Mouse (Mus musculus) heart, embryonic 16.5 days (tissue): ENCODE results near the gene Uap1l1. TPM values are rescaled to one million over a fixed set of nuclear protein-coding genes. Genes with fewer than 3 reads are reported as not detected.

Source experiments
- ATAC-seq: fragments of 200-750 bp; cut with Nextera tagmentation; replicated peaks from 2 replicates; pipeline ENCODE4 v1.8.0; 2017; ENCODE audit warnings: moderate number of reproducible peaks; ENCODE audit not compliant: insufficient read depth, low FRiP score; ENCODE audit errors: extremely low read depth
- H3K27ac ChIP-seq: fragments of 300-500 bp; sonication (generic); 2 replicates; pipeline ENCODE4 v1.5.1; 2014; ENCODE audit warnings: mild to moderate bottlenecking, low read length, control low read depth, moderate library complexity
- H3K27me3 ChIP-seq: fragments of 300-500 bp; sonication (generic); 2 replicates; pipeline ENCODE4 v1.6.1; 2014; ENCODE audit warnings: low read length, mixed read lengths; ENCODE audit not compliant: control insufficient read depth, insufficient read depth
- H3K36me3 ChIP-seq: fragments of 300-500 bp; sonication (generic); 2 replicates; pipeline ENCODE4 v1.6.1; 2014; ENCODE audit not compliant: control insufficient read depth, insufficient read depth
- H3K4me1 ChIP-seq: fragments of 300-500 bp; sonication (generic); 2 replicates; pipeline ENCODE4 v1.6.1; 2014; ENCODE audit warnings: low read length, mixed read lengths; ENCODE audit not compliant: control insufficient read depth, insufficient read depth
- H3K4me2 ChIP-seq: fragments of 300-500 bp; sonication (generic); 2 replicates; pipeline ENCODE4 v1.6.1; 2014; ENCODE audit warnings: low read depth, mild to moderate bottlenecking, control low read depth, low read length
- H3K4me3 ChIP-seq: fragments of 300-500 bp; sonication (generic); 2 replicates; pipeline ENCODE4 v1.5.1; 2014; ENCODE audit warnings: mild to moderate bottlenecking, control low read depth, low read length
- H3K9ac ChIP-seq: fragments of 300-500 bp; sonication (generic); 2 replicates; pipeline ENCODE4 v1.6.1; 2014; ENCODE audit warnings: low read length, control low read depth
- H3K9me3 ChIP-seq: fragments of 300-500 bp; sonication (generic); replicated peaks from 2 replicates; pipeline ENCODE4 v1.6.1; 2016; ENCODE audit warnings: low read length; ENCODE audit not compliant: control insufficient read depth
- WGBS: fragments of 180-500 bp; shearing (Covaris S2); extraction: QIAGEN DNeasy Blood & Tissue Kit; methylation state at CpG from one replicate; pipeline ENCODE4 v1.1.7; 2014; 5-methylcytosine and 5-hydroxymethylcytosine counted together
- polyA plus RNA-seq: library from polyadenylated mRNA; unstranded; fragments of >200 nt; fragmentation: Nextera tagmentation; extraction: Ambion mirVana; gene quantifications from 2 replicates; pipeline ENCODE4 v1.2.1, GENCODE M21; 2015

The Uap1l1 gene
- polyA plus RNA-seq, 1 experiment from 2014 or later = 18.8 TPM

- no peak for ATAC-seq
Observed at GRCm38 (mm10) chr2:25310969-25311368, 54.5 kb downstream of the Uap1l1 start.

GRCm38 (mm10) chr2:25310180-25310579 is 55.3 kb downstream of the Uap1l1 start:
- Histone ChIP-seq H3K4me2 (no peak overlapping the region), H3K9me3 (no peaks in the 10 kb centered on the region), H3K4me1 (no peaks in the 10 kb centered on the region), H3K27me3 (peaks cover 68% of the 10 kb centered on the region), H3K4me3 (no peak overlapping the region), H3K9ac (no peak overlapping the region), H3K27ac (no peak overlapping the region), H3K36me3 (no peaks in the 10 kb centered on the region)
- 48% methylated on average over 10 of the region's 10 CpGs for WGBS
- ATAC-seq = no peak

More at GRCm38 (mm10) chr2:25310969-25311368, 54.5 kb downstream of the Uap1l1 start:
- Histone ChIP-seq H3K4me1 (no peaks in the 10 kb centered on the region), H3K4me3 (no peak overlapping the region), H3K36me3 (no peaks in the 10 kb centered on the region), H3K4me2 (no peak overlapping the region), H3K27me3 (peaks cover 60% of the 10 kb centered on the region), H3K9me3 (no peaks in the 10 kb centered on the region), H3K9ac (no peak overlapping the region), H3K27ac (no peak overlapping the region)
- 2% methylated on average over 22 of the region's 22 CpGs for WGBS

Other genes with a start within 250 kb of the Uap1l1 start
- 16.2 and 18.1 TPM in 2 replicates for gene Nrarp, start 184.9 kb downstream of the Uap1l1 start, polyA plus RNA-seq
- 8.5 and 10.0 TPM in 2 replicates for gene Tor4a, start 168.8 kb downstream of the Uap1l1 start, polyA plus RNA-seq
- 79.1 and 81.9 TPM in 2 replicates for gene Nelfb, start 154.2 kb downstream of the Uap1l1 start, polyA plus RNA-seq
- gene Stpg3, start 151.0 kb downstream of the Uap1l1 start, polyA plus RNA-seq = not detected in 2 replicates
- 1.1 TPM in 1 of 2 replicates, not detected in the other for gene Fam166a, start 146.9 kb downstream of the Uap1l1 start, polyA plus RNA-seq
- gene Tubb4b, start 141.0 kb downstream of the Uap1l1 start, polyA plus RNA-seq = 474 and 482 TPM in 2 replicates
- not detected in 2 replicates for gene Slc34a3, start 131.3 kb downstream of the Uap1l1 start, polyA plus RNA-seq
- not detected in 2 replicates for gene Rnf224, start 128.9 kb downstream of the Uap1l1 start, polyA plus RNA-seq
- gene Rnf208, start 123.4 kb downstream of the Uap1l1 start, polyA plus RNA-seq = 3.7 and 5.2 TPM in 2 replicates
- gene Cysrt1, start 123.2 kb downstream of the Uap1l1 start, polyA plus RNA-seq = 0.17 TPM in 1 of 2 replicates, not detected in the other
- gene AL732309.1, start 118.8 kb downstream of the Uap1l1 start, polyA plus RNA-seq = 2.2 and 3.1 TPM in 2 replicates
- 15.1 and 16.4 TPM in 2 replicates for gene Tmem203, start 110.2 kb downstream of the Uap1l1 start, polyA plus RNA-seq
- 4.3 and 5.9 TPM in 2 replicates for gene Tprn, start 103.1 kb downstream of the Uap1l1 start, polyA plus RNA-seq
- gene Ssna1, start 93.2 kb downstream of the Uap1l1 start, polyA plus RNA-seq = 154 and 157 TPM in 2 replicates
- gene Anapc2, start 93.2 kb downstream of the Uap1l1 start, polyA plus RNA-seq = 80.5 and 86.6 TPM in 2 replicates
- not detected in 2 replicates for gene Tmem210, start 77.5 kb downstream of the Uap1l1 start, polyA plus RNA-seq
- gene Lrrc26, start 75.8 kb downstream of the Uap1l1 start, polyA plus RNA-seq = 0.89 and 1.2 TPM in 2 replicates
- gene Grin1, start 46.5 kb downstream of the Uap1l1 start, polyA plus RNA-seq = 0.14 TPM in 1 of 2 replicates, not detected in the other
- gene Man1b1, start 33.3 kb downstream of the Uap1l1 start, polyA plus RNA-seq = 24.7 and 28.4 TPM in 2 replicates
- gene Dpp7, start 9.3 kb downstream of the Uap1l1 start, polyA plus RNA-seq = 10.3 and 10.6 TPM in 2 replicates
- 21.1 and 22.5 TPM in 2 replicates for gene Sapcd2, start 6.6 kb upstream of the Uap1l1 start, polyA plus RNA-seq
- 3.4 and 4.0 TPM in 2 replicates for gene Entpd2, start 30.2 kb upstream of the Uap1l1 start, polyA plus RNA-seq
- gene Npdc1, start 33.7 kb upstream of the Uap1l1 start, polyA plus RNA-seq = 30.8 TPM in 2 replicates
- gene Fut7, start 57.6 kb upstream of the Uap1l1 start, polyA plus RNA-seq = 0.35 and 0.46 TPM in 2 replicates
- gene Abca2, start 63.0 kb upstream of the Uap1l1 start, polyA plus RNA-seq = 5.4 and 5.8 TPM in 2 replicates
- gene Clic3, start 91.2 kb upstream of the Uap1l1 start, polyA plus RNA-seq = 8.0 and 17.9 TPM in 2 replicates
- gene Paxx, start 95.4 kb upstream of the Uap1l1 start, polyA plus RNA-seq = 37.6 and 40.4 TPM in 2 replicates
- gene Ptgds, start 104.4 kb upstream of the Uap1l1 start, polyA plus RNA-seq = 192 and 202 TPM in 2 replicates
- not detected in 2 replicates for gene Lcn12, start 128.2 kb upstream of the Uap1l1 start, polyA plus RNA-seq
- gene Fbxw5, start 135.1 kb upstream of the Uap1l1 start, polyA plus RNA-seq = 92.1 and 97.8 TPM in 2 replicates
- 3.9 and 4.3 TPM in 2 replicates for gene C8g, start 136.0 kb upstream of the Uap1l1 start, polyA plus RNA-seq
- gene Traf2, start 181.3 kb upstream of the Uap1l1 start, polyA plus RNA-seq = 27.0 and 27.3 TPM in 2 replicates
- gene Edf1, start 192.2 kb upstream of the Uap1l1 start, polyA plus RNA-seq = 288 and 303 TPM in 2 replicates
- 2.7 and 19.0 TPM in 2 replicates for gene Mamdc4, start 209.2 kb upstream of the Uap1l1 start, polyA plus RNA-seq
- gene Phpt1, start 209.5 kb upstream of the Uap1l1 start, polyA plus RNA-seq = 180 and 190 TPM in 2 replicates
- 0.05 and 0.10 TPM in 2 replicates for gene Ajm1, start 216.1 kb upstream of the Uap1l1 start, polyA plus RNA-seq
- 42.7 and 48.9 TPM in 2 replicates for gene Rabl6, start 242.8 kb upstream of the Uap1l1 start, polyA plus RNA-seq